Mouse (Mus musculus): ENCODE results near the gene Smim9.

DNA sequence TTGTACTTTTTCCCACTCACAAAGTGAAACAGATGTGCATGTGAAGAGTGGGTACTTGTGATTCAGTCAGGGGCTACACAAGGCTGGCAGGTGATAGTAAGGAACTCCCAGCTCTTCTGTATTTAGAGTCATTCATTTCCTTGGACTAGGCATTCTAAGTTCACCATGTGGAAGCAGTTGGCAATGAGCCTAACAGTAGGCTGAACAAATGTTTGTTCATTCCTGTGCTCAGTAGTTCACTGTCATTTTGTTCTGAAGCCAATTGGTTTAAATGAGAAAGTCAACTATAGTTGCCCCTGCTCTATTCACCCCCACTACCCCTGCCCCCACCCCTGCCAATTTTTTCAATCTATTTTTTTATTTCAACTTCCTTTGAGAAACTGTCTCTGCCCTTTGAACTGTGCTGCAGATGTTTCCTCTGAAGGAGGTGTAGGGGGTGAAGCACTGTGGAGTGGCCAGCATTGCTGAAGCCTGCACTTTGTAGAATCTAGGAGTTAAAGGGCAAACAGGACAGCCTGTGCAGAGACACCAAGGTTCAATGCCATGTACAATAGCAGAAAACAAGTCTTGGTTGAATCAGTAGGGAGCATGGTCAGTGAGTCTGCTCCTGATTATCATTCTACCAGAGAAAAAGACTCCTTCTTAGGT is 35.1 kb downstream of the Smim9 start:
- TF ChIP-seq POLR2A (IDR thresholded peaks at IDR 0.05; ENCODE audit: borderline replicate concordance, extremely low read depth, insufficient read depth, insufficient read length, poor library complexity, severe bottlenecking) (no peak), CTCF (IDR thresholded peaks at IDR 0.05; ENCODE audit: borderline replicate concordance, extremely low read depth, insufficient read depth, insufficient read length) (no peak)
